8 mouse cellular contexts compared by ENCODE assay signal in genomic region chr13:74208317-74208985, GRCm38 (mm10). TPM values are rescaled to one million over a fixed set of nuclear protein-coding genes. Genes with fewer than 3 reads are reported as not detected.
DNase-seq lines count a peak whose midpoint lies in the region; ATAC-seq lines count a peak whose summit lies in the region.

Gene Exoc3, minus strand, starts transcription at chr13:74208732.

- peaks cover 2% of the 10 kb centered on the region for H3K36me3 ChIP-seq in hindbrain, embryonic 11.5 days (ENCODE audit: control insufficient read depth, insufficient read depth, low read length)

- peak within 1 kb of the TSS; percentile 84 for H3K9ac ChIP-seq in hindbrain, embryonic 11.5 days (ENCODE audit: low read depth, low read length)

- H3K27me3 ChIP-seq in hindbrain, embryonic 11.5 days (ENCODE audit: control insufficient read depth, insufficient read depth, low read length): no peaks in the 10 kb centered on the region

- H3K4me2 ChIP-seq in hindbrain, embryonic 11.5 days (replicated peaks; ENCODE audit: low read depth, low read length): peak within 1 kb of the TSS; percentile 52

- H3K27ac ChIP-seq in hindbrain, embryonic 11.5 days (ENCODE audit: low read depth, low read length): peak within 1 kb of the TSS; percentile 62

- H3K4me1 ChIP-seq in hindbrain, embryonic 11.5 days (replicated peaks; ENCODE audit: control insufficient read depth, insufficient read depth, low read length): 0 out of 2 replicates have a peak, but pooled peaks cover 2% of the 10 kb centered on the region

- DNase-seq in Muller cell, postnatal 12 days (ENCODE audit: inconsistent ontology term): peak; percentile 93
- DNase-seq in cerebellum, adult 9-11 months: peak; percentile 92
- DNase-seq in frontal cortex, adult 2 months (ENCODE audit: extremely low spot score in 1 of 2, low spot score in 1 of 2): peak; percentile 73 to 91
- peak; percentile 95 for DNase-seq in hindbrain, embryonic 11.5 days (ENCODE audit: low spot score)
- peak; percentile 89 to 93 for DNase-seq in layer of hippocampus, postnatal 10 days (ENCODE audit: low spot score in 2 of 2)
- peak; percentile 92 for DNase-seq in lung, postnatal 10 days
- peak; percentile 89 for DNase-seq in ovary, postnatal 36 days (ENCODE audit: low spot score)
- DNase-seq in thymus, postnatal 25 days: peak; percentile 90

- peak within 1 kb of the TSS; percentile 84 for H3K4me3 ChIP-seq in hindbrain, embryonic 11.5 days (ENCODE audit: low read depth, low read length)

- 0% methylated on average over 39 of the region's 39 CpGs for whole genome bisulfite sequencing in hindbrain, embryonic 11.5 days

- ATAC-seq in hindbrain, embryonic 11.5 days (ENCODE audit: low FRiP score): peak; percentile 97

- H3K9me3 ChIP-seq in hindbrain, embryonic 11.5 days (ENCODE audit: control insufficient read depth, low read length): no peaks in the 10 kb centered on the region

RNA-seq across cellular contexts. Expression of gene Exoc3, which starts in this region (rescaled TPM):
- 49.9 and 52.2 TPM in 2 replicates for polyA plus RNA-seq in frontal cortex, adult 2 months (2012; rRNA removed)
- polyA plus RNA-seq in hindbrain, embryonic 11.5 days (2014; fragmentation: Nextera tagmentation; extraction: Ambion mirVana): 82.2 and 82.7 TPM in 2 replicates
- total RNA-seq in layer of hippocampus, postnatal 10 days (2021): 10 to 100 TPM; 75.1 to 85.6 TPM

Comparison
In these comparisons a context has a peak if more than half of its experiments do, and no peak if none do; other contexts are left out.
1. Peak in every context shown above with its lines: DNase-seq, ATAC-seq, H3K4me3 ChIP-seq and H3K27ac ChIP-seq.